Mouse (Mus musculus) MEL (cell line): ENCODE measurements around the gene Mpzl1.

Experiments used
- CTCF ChIP-seq, 3 experiments: IDR thresholded peaks in 2 of 3; conservative IDR thresholded peaks in 1 of 3; 2 replicates each; pipeline ENCODE4 v1.5.1; 2011 to 2012; ENCODE audit warnings: low read length in 3 of 3, low read depth in 2 of 3, mild to moderate bottlenecking in 2 of 3, improper control_type of control experiment in 1 of 3, inconsistent platforms in 1 of 3, mixed read lengths in 1 of 3, moderate library complexity in 1 of 3; ENCODE audit not compliant: control insufficient read depth in 1 of 3, insufficient read depth in 1 of 3, poor library complexity in 1 of 3, severe bottlenecking in 1 of 3
- EP300 ChIP-seq, 2 experiments: IDR thresholded peaks; 2 replicates each; pipeline ENCODE4 v1.6.1; 2011; ENCODE audit warnings: improper control_type of control experiment in 2 of 2, low read length in 2 of 2, low read depth in 1 of 2, mild to moderate bottlenecking in 1 of 2
- GATA1 ChIP-seq: IDR thresholded peaks from 2 replicates; pipeline ENCODE4 v1.6.1; 2011; ENCODE audit warnings: low read depth, low read length, improper control_type of control experiment
- SIN3A ChIP-seq: IDR thresholded peaks from 2 replicates; pipeline ENCODE4 v1.6.1; 2012; ENCODE audit warnings: low read length, improper control_type of control experiment, inconsistent platforms

DNA sequence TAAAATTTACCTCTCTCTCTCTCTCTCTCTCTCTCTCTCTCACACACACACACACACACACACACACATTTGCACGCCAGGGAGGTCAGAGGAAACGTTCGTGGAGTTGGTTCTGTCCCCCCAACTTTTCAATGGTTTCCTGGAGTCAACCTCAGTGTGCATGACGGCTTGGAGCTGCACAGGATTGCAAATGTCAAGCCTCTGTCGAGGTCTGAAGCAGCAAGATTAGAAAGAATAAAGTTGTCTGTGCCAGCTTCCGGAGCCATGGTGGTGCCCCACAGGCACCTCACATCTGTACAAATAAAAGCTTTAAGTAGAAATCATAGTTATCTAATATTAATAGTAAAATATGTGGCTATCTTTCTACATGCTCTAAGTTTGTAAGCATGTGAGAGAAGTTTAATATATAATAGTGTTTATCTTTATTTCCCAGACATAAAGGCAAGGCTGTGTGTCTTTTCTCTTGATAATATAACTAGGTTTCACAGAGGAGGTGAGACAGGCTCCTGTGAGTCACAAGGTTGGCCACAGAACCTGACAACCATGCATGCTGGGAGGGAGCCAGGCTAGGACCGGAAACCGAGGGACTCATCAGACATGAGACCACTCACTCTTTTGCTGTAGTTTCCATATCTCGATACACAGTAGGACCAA is 57.8 kb downstream of the Mpzl1 start:
- peak; percentile 12; the same call in 1 of the 2 replicates for TF ChIP-seq GATA1
- 0 out of 2 replicates have a peak, but pooled peaks have one; percentile 26 for TF ChIP-seq SIN3A
- no peak for TF ChIP-seq CTCF (IDR thresholded peaks at IDR 0.05 in 2 of 3, conservative IDR thresholded peaks at IDR 0.05 in 1 of 3; ENCODE audit: control insufficient read depth in 1 of 3, insufficient read depth in 1 of 3, low read depth in 2 of 3, low read length in 3 of 3, poor library complexity in 1 of 3, severe bottlenecking in 1 of 3)
- peak; percentile 61 to 63; a peak in 3 of 4 replicates for TF ChIP-seq EP300 (IDR thresholded peaks at IDR 0.05; ENCODE audit: low read depth in 1 of 2, low read length in 2 of 2)
